Mouse (Mus musculus) forebrain, embryonic 15.5 days (tissue): ENCODE data around the gene Klf1. TPM values are rescaled to one million over a fixed set of nuclear protein-coding genes. Genes with fewer than 3 reads are reported as not detected.
A peak's percentile ranks its signal among the peaks of the same experiment; 100 is the strongest.

Source experiments
- ATAC-seq: fragments of 200-750 bp; cut with Nextera tagmentation; replicated peaks from 2 replicates; pipeline ENCODE4 v1.8.0; 2017; ENCODE audit warnings: mild to moderate bottlenecking, moderate TSS enrichment, moderate library complexity
- H3K27ac ChIP-seq: fragments of 300-500 bp; sonication (generic); replicated peaks from 2 replicates; pipeline ENCODE4 v1.5.1; 2015; ENCODE audit warnings: mild to moderate bottlenecking, inconsistent platforms
- H3K27me3 ChIP-seq: fragments of 300-500 bp; sonication (generic); 2 replicates; pipeline ENCODE4 v1.6.1; 2015; ENCODE audit warnings: inconsistent platforms
- H3K36me3 ChIP-seq: fragments of 300-500 bp; sonication (generic); 2 replicates; pipeline ENCODE4 v1.6.1; 2015; ENCODE audit warnings: mild to moderate bottlenecking, inconsistent platforms
- H3K4me1 ChIP-seq: fragments of 300-500 bp; sonication (generic); 2 replicates; pipeline ENCODE4 v1.6.1; 2015; ENCODE audit warnings: inconsistent platforms
- H3K4me2 ChIP-seq: fragments of 300-500 bp; sonication (generic); replicated peaks from 2 replicates; pipeline ENCODE4 v1.6.1; 2015; ENCODE audit warnings: mild to moderate bottlenecking, inconsistent platforms
- H3K4me3 ChIP-seq: fragments of 300-500 bp; sonication (generic); 2 replicates; pipeline ENCODE4 v1.5.1; 2015; ENCODE audit warnings: mild to moderate bottlenecking, inconsistent platforms
- H3K9ac ChIP-seq: fragments of 300-500 bp; sonication (generic); replicated peaks from 2 replicates; pipeline ENCODE4 v1.6.1; 2015; ENCODE audit warnings: mild to moderate bottlenecking, inconsistent platforms
- H3K9me3 ChIP-seq: fragments of 300-500 bp; sonication (generic); 2 replicates; pipeline ENCODE4 v1.6.1; 2016; ENCODE audit warnings: inconsistent platforms
- WGBS: fragments of 180-500 bp; shearing (Covaris S2); methylation state at CpG from one replicate; pipeline ENCODE4 v1.1.7; 2015; ENCODE audit warnings: mixed read lengths; 5-methylcytosine and 5-hydroxymethylcytosine counted together
- polyA plus RNA-seq: library from polyadenylated mRNA; unstranded; fragments of >200 nt; fragmentation: Nextera tagmentation; extraction: Ambion mirVana; gene quantifications from 2 replicates; pipeline ENCODE4 v1.2.1, GENCODE M21; 2015

The Klf1 gene
- polyA plus RNA-seq, 1 experiment from 2014 or later, result 0.75 TPM

GRCm38 (mm10) chr8:84921596-84921995 is 19.9 kb downstream of the Klf1 start:
- H3K9ac ChIP-seq, result no peak overlapping the region
- peaks cover 83% of the 10 kb centered on the region for H3K36me3 ChIP-seq
- no peak overlapping the region for H3K27ac ChIP-seq
- no peak overlapping the region for H3K4me2 ChIP-seq
- ATAC-seq, result no peak
- H3K27me3 ChIP-seq, result no peaks in the 10 kb centered on the region
- H3K4me1 ChIP-seq, result no peaks in the 10 kb centered on the region
- 90% methylated on average over 2 of the region's 2 CpGs for WGBS
- H3K4me3 ChIP-seq, result no peak overlapping the region
- no peaks in the 10 kb centered on the region for H3K9me3 ChIP-seq

DNA sequence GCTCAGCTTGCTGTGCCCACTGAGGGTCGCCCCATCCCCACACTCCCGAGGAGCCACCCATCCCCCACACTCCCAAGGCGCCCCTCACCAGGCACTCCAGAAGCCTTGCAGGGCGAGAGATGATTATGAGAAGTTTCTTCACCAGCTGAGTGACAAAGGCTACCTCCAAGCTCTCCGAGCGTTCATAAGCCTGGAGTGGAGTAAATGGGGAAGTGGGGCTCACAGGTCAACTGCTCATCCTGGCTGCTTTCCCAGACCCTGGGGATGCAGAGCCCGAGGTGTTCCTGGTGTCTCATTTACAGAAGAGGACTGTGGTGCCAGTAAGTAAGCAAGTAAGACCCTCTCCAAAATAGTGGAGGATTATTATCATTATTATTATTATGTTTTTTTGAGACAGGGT is 23.8 kb downstream of the Klf1 start:
- Histone ChIP-seq H3K27me3 (peaks cover 4% of the 10 kb centered on the region; the same call in 1 of the 2 replicates), H3K4me3 (no peak overlapping the region), H3K27ac (no peak overlapping the region), H3K9me3 (no peaks in the 10 kb centered on the region), H3K36me3 (peaks cover 62% of the 10 kb centered on the region), H3K9ac (no peak overlapping the region), H3K4me1 (peaks cover 9% of the 10 kb centered on the region), H3K4me2 (no peak overlapping the region)
- ATAC-seq, result no peak
- WGBS, result 72% methylated on average over 7 of the region's 7 CpGs

DNA sequence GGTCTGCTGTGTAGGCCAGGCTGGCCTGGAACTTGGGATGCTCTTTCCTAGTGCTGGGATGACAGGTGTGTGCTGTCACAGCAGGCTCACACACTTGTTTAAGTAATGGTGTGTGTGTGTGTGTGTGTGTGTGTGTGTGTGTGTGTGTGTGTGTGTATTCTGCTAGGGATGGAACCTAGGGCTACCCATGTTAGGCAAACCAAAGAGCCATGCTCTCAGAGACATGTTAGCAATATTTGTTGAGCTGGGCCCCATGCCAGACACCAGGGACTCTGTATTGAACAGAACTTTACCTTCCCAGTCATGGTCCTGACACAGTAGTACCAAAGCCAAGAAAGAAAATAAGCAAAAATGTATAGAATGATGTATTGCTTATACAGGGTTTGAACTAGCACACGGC is 25.8 kb downstream of the Klf1 start:
- no peak overlapping the region for H3K4me3 ChIP-seq
- no peak overlapping the region for H3K4me2 ChIP-seq
- ATAC-seq, result no peak
- peaks cover 54% of the 10 kb centered on the region for H3K36me3 ChIP-seq
- no peak overlapping the region for H3K27ac ChIP-seq
- no peak overlapping the region for H3K9ac ChIP-seq
- no peaks in the 10 kb centered on the region for H3K9me3 ChIP-seq
- peaks cover 7% of the 10 kb centered on the region; the same call in 1 of the 2 replicates for H3K27me3 ChIP-seq
- 90% methylated on average over 1 of the region's 1 CpGs for WGBS
- H3K4me1 ChIP-seq, result peaks cover 9% of the 10 kb centered on the region

GRCm38 (mm10) chr8:84928456-84929306 is 27.0 kb downstream of the Klf1 start:
- H3K27ac ChIP-seq, result no peak overlapping the region
- peak overlapping the region; percentile 26; the same call in 1 of the 2 replicates for H3K9ac ChIP-seq
- H3K4me1 ChIP-seq, result peaks cover 11% of the 10 kb centered on the region
- no peaks in the 10 kb centered on the region for H3K9me3 ChIP-seq
- H3K4me3 ChIP-seq, result peak overlapping the region; percentile 33
- H3K4me2 ChIP-seq, result peak overlapping the region; percentile 51
- 2% methylated on average over 52 of the region's 52 CpGs for WGBS
- H3K36me3 ChIP-seq, result peaks cover 51% of the 10 kb centered on the region
- H3K27me3 ChIP-seq, result peaks cover 7% of the 10 kb centered on the region; the same call in 1 of the 2 replicates
- ATAC-seq, result peak; percentile 64; the same call in 1 of the 2 replicates

GRCm38 (mm10) chr8:84930582-84930981 is 28.9 kb downstream of the Klf1 start:
- no peaks in the 10 kb centered on the region for H3K9me3 ChIP-seq
- peaks cover 7% of the 10 kb centered on the region; the same call in 1 of the 2 replicates for H3K27me3 ChIP-seq
- H3K36me3 ChIP-seq, result peaks cover 38% of the 10 kb centered on the region
- no peak overlapping the region for H3K9ac ChIP-seq
- peaks cover 30% of the 10 kb centered on the region for H3K4me1 ChIP-seq
- no peak overlapping the region for H3K27ac ChIP-seq
- H3K4me2 ChIP-seq, result no peak overlapping the region
- ATAC-seq, result no peak
- H3K4me3 ChIP-seq, result no peak overlapping the region
- 92% methylated on average over 13 of the region's 13 CpGs for WGBS

DNA sequence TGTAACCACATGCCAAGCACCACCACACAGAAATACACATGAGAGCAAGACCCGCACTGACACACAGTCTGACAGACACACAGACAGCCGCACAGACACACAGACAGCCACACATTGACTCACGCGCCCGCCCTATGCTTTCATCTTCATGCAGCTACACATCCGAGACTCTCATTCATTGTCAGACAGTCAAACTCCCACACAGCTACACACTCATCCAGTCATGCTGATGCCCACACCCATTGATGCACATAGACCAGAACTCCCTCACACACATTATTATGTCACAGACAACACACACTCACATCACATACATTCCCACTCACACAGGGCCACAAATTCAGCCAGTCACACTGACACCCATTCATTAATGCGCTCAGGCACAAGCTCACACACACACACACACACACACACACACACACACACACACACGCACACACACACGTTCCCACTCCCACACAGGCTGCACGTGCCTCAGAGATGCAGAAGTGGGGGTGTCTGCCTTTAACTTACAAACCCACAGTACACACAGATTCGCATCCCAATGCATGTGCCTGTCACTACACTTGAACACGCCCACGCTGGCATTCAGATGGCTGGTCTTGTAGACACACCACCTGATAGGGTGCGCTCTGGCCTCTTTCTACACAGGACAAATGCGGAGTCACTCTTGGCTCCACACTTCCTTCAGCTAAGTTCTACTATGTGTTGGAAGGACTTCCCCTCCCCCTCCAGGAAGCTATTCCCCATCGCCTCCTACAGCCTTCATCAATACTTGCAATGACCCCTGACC is 32.2 kb downstream of the Klf1 start:
- Histone ChIP-seq H3K9me3 (no peaks in the 10 kb centered on the region), H3K4me3 (peak overlapping the region; percentile 88), H3K27ac (no peak overlapping the region), H3K36me3 (peaks cover 21% of the 10 kb centered on the region), H3K9ac (0 out of 2 replicates have a peak overlapping the region, but pooled peaks have one; percentile 98), H3K4me2 (peak overlapping the region; percentile 63), H3K27me3 (peaks cover 7% of the 10 kb centered on the region; the same call in 1 of the 2 replicates), H3K4me1 (peaks cover 43% of the 10 kb centered on the region)
- no peak for ATAC-seq
- WGBS, result 84% methylated on average over 16 of the region's 16 CpGs

DNA sequence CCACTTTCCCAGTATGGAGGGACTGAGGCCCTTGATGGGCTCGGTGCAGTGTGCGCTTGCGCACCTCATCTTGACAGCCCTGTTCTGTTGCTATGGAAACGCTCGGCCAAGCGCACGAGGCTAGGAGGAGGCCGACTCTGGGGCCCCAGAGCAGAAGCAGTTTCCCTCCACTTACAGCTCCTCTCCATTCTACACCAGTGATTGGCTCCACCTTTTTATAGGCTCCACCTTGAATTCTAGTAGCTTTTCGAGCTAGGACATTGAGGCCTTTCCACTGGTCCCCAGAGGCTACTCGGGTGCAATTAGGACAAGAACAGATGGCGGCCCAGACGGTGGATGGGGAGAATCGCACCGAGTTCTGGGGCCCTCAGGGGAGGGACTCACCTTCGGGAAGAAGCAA is 33.1 kb downstream of the Klf1 start:
- Histone ChIP-seq H3K4me2 (peak overlapping the region; percentile 63), H3K9ac (peak overlapping the region; percentile 98), H3K9me3 (no peaks in the 10 kb centered on the region), H3K27ac (peak overlapping the region; percentile 93), H3K27me3 (peaks cover 7% of the 10 kb centered on the region; the same call in 1 of the 2 replicates), H3K36me3 (peaks cover 21% of the 10 kb centered on the region), H3K4me1 (peaks cover 36% of the 10 kb centered on the region), H3K4me3 (peak overlapping the region; percentile 88)
- WGBS, result 1% methylated on average over 15 of the region's 15 CpGs
- ATAC-seq, result peak; percentile 66

- Histone ChIP-seq H3K9me3 (no peaks in the 10 kb centered on the region), H3K27ac (peak overlapping the region; percentile 93; the same call in 1 of the 2 replicates), H3K9ac (peak overlapping the region; percentile 98), H3K4me2 (peak overlapping the region; percentile 63), H3K27me3 (peaks cover 4% of the 10 kb centered on the region; the same call in 1 of the 2 replicates), H3K4me1 (peaks cover 36% of the 10 kb centered on the region), H3K36me3 (peaks cover 15% of the 10 kb centered on the region), H3K4me3 (peak overlapping the region; percentile 88)
- 11% methylated on average over 14 of the region's 14 CpGs for WGBS
- peak; percentile 2; the same call in 1 of the 2 replicates for ATAC-seq
Measured at GRCm38 (mm10) chr8:84935489-84935888, 33.8 kb downstream of the Klf1 start.

- Histone ChIP-seq H3K4me3 (peak overlapping the region; percentile 88), H3K36me3 (peaks cover 11% of the 10 kb centered on the region), H3K4me1 (peaks cover 36% of the 10 kb centered on the region), H3K4me2 (peak overlapping the region; percentile 63), H3K27ac (peak overlapping the region; percentile 93), H3K9ac (peak overlapping the region; percentile 98), H3K27me3 (no peaks in the 10 kb centered on the region), H3K9me3 (no peaks in the 10 kb centered on the region)
- peak; percentile 46 for ATAC-seq
- 14% methylated on average over 23 of the region's 23 CpGs for WGBS
Measured at GRCm38 (mm10) chr8:84936041-84936961, 34.6 kb downstream of the Klf1 start.

GRCm38 (mm10) chr8:84936962-84937546 is 35.3 kb downstream of the Klf1 start, which contains the start of gene Mast1:
Mast1 (minus strand) TSS chr8:84937359.
- under 1% methylated on average over 47 of the region's 50 CpGs for WGBS
- Histone ChIP-seq H3K4me1 (peaks cover 36% of the 10 kb centered on the region), H3K27me3 (no peaks in the 10 kb centered on the region), H3K27ac (peak within 1 kb of the TSS; percentile 93), H3K4me2 (peak within 1 kb of the TSS; percentile 63), H3K9ac (peak within 1 kb of the TSS; percentile 98), H3K36me3 (peaks cover 8% of the 10 kb centered on the region; the same call in 1 of the 2 replicates), H3K9me3 (no peaks in the 10 kb centered on the region), H3K4me3 (peak within 1 kb of the TSS; percentile 88)
- peak; percentile 60 for ATAC-seq
